Mouse (Mus musculus) stomach, postnatal 0 days (tissue): ENCODE data around the gene Uqcrh. TPM values are rescaled to one million over a fixed set of nuclear protein-coding genes. Genes with fewer than 3 reads are reported as not detected.
A peak's percentile ranks its signal among the peaks of the same experiment; 100 is the strongest.

Experiments
- ATAC-seq: fragments of 200-750 bp; cut with Nextera tagmentation; 2 replicates; pipeline ENCODE4 v1.8.0; 2017; ENCODE audit not compliant: low FRiP score, low TSS enrichment
- DNase-seq: peaks from one replicate; pipeline ENCODE4 v3.0.0-alpha.2; 2016; ENCODE audit warnings: low spot score
- H3K27ac ChIP-seq: fragments of 300-500 bp; sonication (generic); replicated peaks from 2 replicates; pipeline ENCODE4 v1.5.1; 2014; ENCODE audit warnings: mild to moderate bottlenecking, control low read depth
- H3K27me3 ChIP-seq: fragments of 300-500 bp; sonication (generic); 2 replicates; pipeline ENCODE4 v1.6.1; 2014; ENCODE audit warnings: low read length; ENCODE audit not compliant: control insufficient read depth, insufficient read depth
- H3K36me3 ChIP-seq: fragments of 300-500 bp; sonication (generic); 2 replicates; pipeline ENCODE4 v1.6.1; 2014; ENCODE audit warnings: low read length, mixed read lengths; ENCODE audit not compliant: control insufficient read depth, insufficient read depth
- H3K4me1 ChIP-seq: fragments of 300-500 bp; sonication (generic); replicated peaks from 2 replicates; pipeline ENCODE4 v1.6.1; 2014; ENCODE audit warnings: antibody characterized with exemption; ENCODE audit not compliant: control insufficient read depth, insufficient read depth
- H3K4me2 ChIP-seq: fragments of 300-500 bp; sonication (generic); replicated peaks from 2 replicates; pipeline ENCODE4 v1.6.1; 2014; ENCODE audit warnings: low read depth, mild to moderate bottlenecking, control low read depth, moderate library complexity
- H3K4me3 ChIP-seq: fragments of 300-500 bp; sonication (generic); 2 replicates; pipeline ENCODE4 v1.5.1; 2014; ENCODE audit warnings: low read depth, low read length, control low read depth
- H3K9ac ChIP-seq: fragments of 300-500 bp; sonication (generic); 2 replicates; pipeline ENCODE4 v1.6.1; 2014; ENCODE audit warnings: mild to moderate bottlenecking, low read length, control low read depth, mixed read lengths
- H3K9me3 ChIP-seq: fragments of 300-500 bp; sonication (generic); 2 replicates; pipeline ENCODE4 v1.6.1; 2016; ENCODE audit warnings: low read length; ENCODE audit not compliant: control insufficient read depth
- CTCF ChIP-seq: IDR thresholded peaks from 2 replicates; pipeline ENCODE4 v1.5.1; 2016; ENCODE audit warnings: antibody characterized with exemption, low read depth, mild to moderate bottlenecking, moderate library complexity
- EP300 ChIP-seq: optimal IDR thresholded peaks from 2 replicates; pipeline ENCODE3; 2016; ENCODE audit warnings: antibody characterized with exemption
- WGBS: fragments of 180-500 bp; shearing (Covaris S2); extraction: QIAGEN DNeasy Blood & Tissue Kit; methylation state at CpG from one replicate; pipeline ENCODE4 v1.1.7; 2014; 5-methylcytosine and 5-hydroxymethylcytosine counted together
- polyA plus RNA-seq: library from polyadenylated mRNA; unstranded; fragments of >200 nt; fragmentation: Nextera tagmentation; extraction: Ambion mirVana; gene quantifications from 2 replicates; pipeline ENCODE4 v1.2.1, GENCODE M21; 2015

Uqcrh gene
- polyA plus RNA-seq, 1 experiment from 2014 or later = 571 TPM

DNA sequence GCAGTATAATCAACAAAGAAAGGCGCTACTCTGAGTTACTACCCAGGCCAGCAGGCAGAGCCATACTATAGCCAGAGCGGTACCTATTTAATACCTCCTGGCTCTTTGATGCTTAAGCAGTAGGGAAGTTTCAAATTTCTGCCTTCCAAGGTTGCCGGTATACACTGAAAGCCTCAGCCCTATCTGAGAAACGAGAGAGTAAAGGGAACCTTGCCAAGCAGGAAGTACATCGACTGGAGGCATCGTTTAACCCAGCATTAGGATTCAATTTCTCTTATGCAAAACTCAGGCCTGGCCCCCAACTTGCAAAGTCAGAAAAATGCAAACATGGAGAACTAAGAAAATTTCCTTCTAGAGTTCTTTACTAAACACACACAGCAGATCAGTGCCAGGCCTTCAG, 4.8 kb downstream of the Uqcrh start:
- Histone ChIP-seq H3K27ac (no peak overlapping the region), H3K4me3 (no peak overlapping the region), H3K4me2 (no peak overlapping the region), H3K9ac (no peak overlapping the region), H3K27me3 (no peaks in the 10 kb centered on the region), H3K36me3 (peaks cover 13% of the 10 kb centered on the region; the same call in 1 of the 2 replicates), H3K4me1 (0 out of 2 replicates have a peak, but pooled peaks cover 3% of the 10 kb centered on the region), H3K9me3 (no peaks in the 10 kb centered on the region)
- DNase-seq (no peak), ATAC-seq (no peak)
- WGBS = 55% methylated on average over 6 of the region's 6 CpGs
- no peak for TF ChIP-seq CTCF
- no peak for TF ChIP-seq EP300

DNA sequence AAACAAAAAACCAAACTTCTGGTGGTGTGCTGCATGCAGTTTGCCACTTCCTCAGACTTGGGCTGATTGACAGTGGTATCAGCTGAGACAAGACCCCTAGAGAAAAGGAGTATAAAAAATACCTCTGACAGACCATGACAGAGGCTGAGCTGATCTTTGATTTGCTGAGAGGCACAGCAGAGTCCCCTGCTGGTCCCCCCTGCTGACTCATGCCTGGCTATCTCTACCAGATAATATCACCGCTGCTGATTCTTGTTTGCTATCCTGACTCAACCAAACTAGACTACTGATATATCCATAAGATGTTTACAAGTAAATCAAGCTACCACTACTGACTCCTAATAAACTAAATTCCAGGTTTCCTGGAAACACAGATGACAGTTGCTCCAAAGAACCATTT, 11.0 kb downstream of the Uqcrh start:
- no peak for ATAC-seq

DNA sequence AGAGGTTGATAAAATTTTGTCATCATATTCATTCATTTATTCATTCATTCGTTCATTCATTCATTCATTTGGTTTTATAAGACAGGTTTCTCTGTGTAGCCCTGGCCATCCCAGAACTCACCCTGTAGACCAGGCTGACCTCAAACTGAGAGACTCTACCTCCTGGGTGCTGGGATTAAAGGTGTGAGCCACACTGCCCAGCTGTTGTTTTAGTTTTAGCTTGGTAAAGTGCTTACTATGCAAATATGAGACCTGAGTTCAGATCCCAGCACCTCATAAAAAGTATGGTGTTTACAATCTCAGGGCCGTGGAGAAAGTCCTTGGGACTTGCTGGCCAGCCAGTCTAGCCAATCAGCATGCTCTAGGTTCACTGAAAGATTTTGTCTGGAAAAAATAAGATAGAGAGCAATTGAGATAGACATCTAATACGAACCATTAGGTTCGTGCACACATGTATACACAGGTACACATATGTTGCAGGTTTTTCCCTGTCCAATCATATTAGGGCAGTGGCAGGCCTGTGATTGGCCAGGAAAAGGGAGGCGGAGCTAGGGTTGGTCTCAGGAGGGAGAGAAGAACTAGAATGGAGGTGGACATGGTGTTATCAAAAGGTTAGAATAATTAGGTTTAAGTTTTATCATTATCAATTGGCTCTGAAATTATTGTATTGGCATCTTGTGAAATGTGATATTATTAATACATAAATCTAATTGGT, 15.7 kb downstream of the Uqcrh start:
- H3K4me1 ChIP-seq = no peaks in the 10 kb centered on the region
- ATAC-seq (no peak), DNase-seq (no peak)
- no peak overlapping the region for H3K4me3 ChIP-seq
- no peaks in the 10 kb centered on the region for H3K9me3 ChIP-seq
- H3K36me3 ChIP-seq = no peaks in the 10 kb centered on the region
- TF ChIP-seq EP300 (no peak), CTCF (no peak)
- no peaks in the 10 kb centered on the region for H3K27me3 ChIP-seq
- WGBS = 81% methylated on average over 5 of the region's 5 CpGs
- H3K27ac ChIP-seq = no peak overlapping the region
- no peak overlapping the region for H3K4me2 ChIP-seq
- H3K9ac ChIP-seq = no peak overlapping the region

More for the DNA sequence above, 11.0 kb downstream of the Uqcrh start:
- Histone ChIP-seq H3K9ac (no peak overlapping the region), H3K9me3 (no peaks in the 10 kb centered on the region), H3K4me3 (no peak overlapping the region), H3K4me1 (no peaks in the 10 kb centered on the region), H3K36me3 (peaks cover 10% of the 10 kb centered on the region; the same call in 1 of the 2 replicates), H3K27me3 (no peaks in the 10 kb centered on the region), H3K27ac (no peak overlapping the region), H3K4me2 (no peak overlapping the region)
- no peak for TF ChIP-seq CTCF
- 39% methylated on average over 1 of the region's 1 CpGs for WGBS
- no peak for DNase-seq

DNA sequence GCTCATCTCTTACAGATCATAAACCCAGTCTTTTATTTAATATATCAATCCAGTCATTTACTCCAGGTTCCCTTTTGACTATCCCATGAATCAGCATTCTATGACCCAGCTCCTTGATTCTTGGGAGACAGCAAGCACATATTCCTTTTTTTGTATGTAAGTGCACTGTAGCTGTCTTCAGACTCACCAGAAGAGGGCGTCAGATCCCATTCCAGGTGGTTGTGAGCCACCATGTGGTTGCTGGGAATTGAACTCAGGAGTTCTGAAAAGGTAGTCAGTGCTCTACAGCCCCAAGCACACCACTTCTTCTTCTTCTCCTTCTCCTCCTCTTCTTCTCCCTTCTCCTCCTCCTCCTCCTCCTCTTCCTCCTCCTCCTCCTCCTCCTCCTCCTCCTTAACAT, 17.3 kb downstream of the Uqcrh start:
- no peak for DNase-seq
- 0% methylated on average over 1 of the region's 1 CpGs for WGBS
- H3K9me3 ChIP-seq = no peaks in the 10 kb centered on the region
- no peaks in the 10 kb centered on the region for H3K27me3 ChIP-seq
- H3K4me2 ChIP-seq = no peak overlapping the region
- no peak for ATAC-seq
- H3K9ac ChIP-seq = no peak overlapping the region
- TF ChIP-seq EP300 = no peak
- TF ChIP-seq CTCF = peak; percentile 22
- H3K4me1 ChIP-seq = no peaks in the 10 kb centered on the region
- H3K27ac ChIP-seq = no peak overlapping the region
- H3K4me3 ChIP-seq = no peak overlapping the region
- H3K36me3 ChIP-seq = no peaks in the 10 kb centered on the region

DNA sequence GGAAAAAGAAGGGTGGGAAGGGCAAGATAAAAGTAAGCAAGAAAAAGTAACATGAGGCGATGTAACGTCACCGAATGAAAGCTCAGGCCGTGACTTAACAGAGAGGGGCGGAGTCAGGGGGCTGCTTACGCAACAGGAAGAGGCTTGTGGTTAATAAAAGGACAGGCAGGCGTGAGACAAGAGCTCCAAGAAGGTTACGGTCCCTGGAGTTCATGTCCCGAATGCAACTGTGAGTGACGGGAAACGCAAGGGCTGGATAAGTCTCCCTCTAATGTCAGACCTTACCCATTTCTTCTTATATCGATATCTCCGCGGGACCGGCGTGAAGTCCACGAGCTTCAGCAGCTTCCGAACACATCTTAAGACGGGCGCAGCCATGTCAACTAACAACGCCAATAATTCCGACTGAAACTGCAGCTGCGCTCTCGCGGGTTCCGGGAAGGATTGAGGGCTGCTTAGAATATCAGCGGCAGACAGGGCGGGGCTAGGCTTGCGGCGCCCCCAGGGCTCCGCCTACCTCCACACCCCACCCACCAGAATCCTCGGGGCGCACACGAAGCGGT, 21.4 kb downstream of the Uqcrh start, which contains the start of gene Nsun4:
Gene Nsun4, minus strand, starts transcription at position 478 of the 563 bp plus-strand sequence.
- Histone ChIP-seq H3K36me3 (no peaks in the 10 kb centered on the region), H3K4me3 (peak within 1 kb of the TSS; percentile 59), H3K9me3 (no peaks in the 10 kb centered on the region), H3K4me2 (peak within 1 kb of the TSS; percentile 84), H3K27ac (peak within 1 kb of the TSS; percentile 94), H3K4me1 (no peaks in the 10 kb centered on the region), H3K9ac (peak within 1 kb of the TSS; percentile 59), H3K27me3 (no peaks in the 10 kb centered on the region)
- DNase-seq = peak; percentile 92
- ATAC-seq = peak; percentile 96
- WGBS = under 1% methylated on average over 35 of the region's 35 CpGs
- TF ChIP-seq CTCF (no peak; the same call in 1 of the 2 replicates), EP300 (no peak)
